ENCODE assay signal across 8 mouse cellular contexts in genomic region chr2:6273392-6273845, GRCm38 (mm10). TPM values are rescaled to one million over a fixed set of nuclear protein-coding genes. Genes with fewer than 3 reads are reported as not detected.
DNase-seq lines count a peak whose midpoint lies in the region; ATAC-seq and TF ChIP-seq lines count a peak whose summit lies in the region.

No protein-coding gene starts in this region.

- H3K27ac ChIP-seq in hindbrain, embryonic 15.5 days (replicated peaks) = 0 out of 2 replicates have a peak overlapping the region, but pooled peaks have one; percentile 27
- no peak overlapping the region for H3K27ac ChIP-seq in hindbrain, embryonic 16.5 days (ENCODE audit: low read depth, low read length)
- no peak overlapping the region; the same call in 1 of the 2 replicates for H3K27ac ChIP-seq in ES-E14 (ENCODE audit: insufficient read depth, low read depth, low read length, poor library complexity, severe bottlenecking)

- in situ Hi-C loops in ES-E14 (cut with MboI; ENCODE audit: low sequenced_read_pairs in 2 of 2, unreplicated experiment in 2 of 2) = no loop called here

- no peaks in the 10 kb centered on the region for H3K27me3 ChIP-seq in hindbrain, embryonic 15.5 days
- H3K27me3 ChIP-seq in hindbrain, embryonic 16.5 days (replicated peaks; ENCODE audit: control insufficient read depth, insufficient read depth, low read length) = no peaks in the 10 kb centered on the region

- no peak for DNase-seq in ES-E14 (ENCODE audit: low read depth, low spot score)
- peak; percentile 45 for DNase-seq in embryo, embryonic 10.5 days (ENCODE audit: low spot score)
- DNase-seq in kidney, postnatal 10 days = peak; percentile 24
- DNase-seq in adrenal gland, adult 8-10 months = no peak
- DNase-seq in cerebellum, adult 11-12 months = no peak

- 0 out of 2 replicates have a peak, but pooled peaks have one; percentile 23 for ATAC-seq in hindbrain, embryonic 15.5 days (ENCODE audit: low FRiP score, low read depth)
- no peak for ATAC-seq in hindbrain, embryonic 16.5 days
- ATAC-seq in megakaryocyte, adult 5-6 weeks (ENCODE audit: poor library complexity, severe bottlenecking) = peak; percentile 94

- WGBS in hindbrain, embryonic 15.5 days = 51% methylated on average over 10 of the region's 10 CpGs
- WGBS in hindbrain, embryonic 16.5 days = 53% methylated on average over 10 of the region's 10 CpGs

- no peaks in the 10 kb centered on the region for H3K9me3 ChIP-seq in hindbrain, embryonic 15.5 days
- no peaks in the 10 kb centered on the region for H3K9me3 ChIP-seq in hindbrain, embryonic 16.5 days (ENCODE audit: control insufficient read depth, low read length)
- H3K9me3 ChIP-seq in ES-E14 (ENCODE audit: control insufficient read depth, insufficient read depth, low read depth, low read length) = no peaks in the 10 kb centered on the region

- H3K4me1 ChIP-seq in hindbrain, embryonic 15.5 days (replicated peaks) = no peaks in the 10 kb centered on the region
- H3K4me1 ChIP-seq in hindbrain, embryonic 16.5 days (ENCODE audit: control insufficient read depth, insufficient read depth, low read depth, low read length) = 0 out of 2 replicates have a peak, but pooled peaks cover 2% of the 10 kb centered on the region
- H3K4me1 ChIP-seq in ES-E14 (ENCODE audit: control insufficient read depth in 2 of 2, insufficient read depth in 2 of 2, low read length in 2 of 2, poor library complexity in 1 of 2) = peaks cover 0 to 4% of the 10 kb centered on the region in 2 experiments; a peak in 1 of 4 replicates

- no peaks in the 10 kb centered on the region for H3K36me3 ChIP-seq in hindbrain, embryonic 15.5 days
- no peaks in the 10 kb centered on the region for H3K36me3 ChIP-seq in hindbrain, embryonic 16.5 days (ENCODE audit: control insufficient read depth, insufficient read depth, low read length)
- no peaks in the 10 kb centered on the region for H3K36me3 ChIP-seq in ES-E14 (ENCODE audit: control insufficient read depth, insufficient read depth, low read length, poor library complexity, severe bottlenecking)

- H3K9ac ChIP-seq in hindbrain, embryonic 15.5 days = no peak overlapping the region
- no peak overlapping the region for H3K9ac ChIP-seq in hindbrain, embryonic 16.5 days (ENCODE audit: low read depth, low read length)
- H3K9ac ChIP-seq in ES-E14 (ENCODE audit: insufficient read depth, low read depth, low read length, poor library complexity, severe bottlenecking) = 0 out of 2 replicates have a peak overlapping the region, but pooled peaks have one; percentile 25

- no peak overlapping the region for H3K4me2 ChIP-seq in hindbrain, embryonic 15.5 days
- H3K4me2 ChIP-seq in hindbrain, embryonic 16.5 days (ENCODE audit: low read length) = no peak overlapping the region

- no peak overlapping the region for H3K4me3 ChIP-seq in hindbrain, embryonic 15.5 days
- no peak overlapping the region for H3K4me3 ChIP-seq in hindbrain, embryonic 16.5 days (ENCODE audit: low read length)
- no peak overlapping the region for H3K4me3 ChIP-seq in ES-E14 (ENCODE audit: insufficient read depth in 1 of 2, low read depth in 1 of 2, low read length in 2 of 2, poor library complexity in 1 of 2, severe bottlenecking in 1 of 2)

TF ChIP-seq in ES-E14, 5 proteins besides CTCF, POLR2A, EP300 and RAD21:
- TF ChIP-seq HCFC1 (IDR thresholded peaks at IDR 0.05; ENCODE audit: borderline replicate concordance, insufficient read depth, low read length) (no peak), ZNF384 (IDR thresholded peaks at IDR 0.05; ENCODE audit: low read depth, low read length) (no peak), ZC3H11A (IDR thresholded peaks at IDR 0.05; ENCODE audit: borderline replicate concordance, low read depth, low read length) (no peak), MAFK (IDR thresholded peaks at IDR 0.05; ENCODE audit: insufficient read depth, low read depth, low read length) (no peak), CHD2 (IDR thresholded peaks at IDR 0.05; ENCODE audit: low read depth, low read length) (no peak)

RNA-seq across cellular contexts. Expression of gene Usp6nl, which starts 49.0 kb away (rescaled TPM):
- polyA plus RNA-seq in hindbrain, embryonic 15.5 days (2015; fragmentation: Nextera tagmentation; extraction: Ambion mirVana) = 6.6 and 6.8 TPM in 2 replicates
- polyA plus RNA-seq in hindbrain, embryonic 16.5 days (2015; fragmentation: Nextera tagmentation; extraction: Ambion mirVana) = 6.0 and 6.2 TPM in 2 replicates
- total RNA-seq in ES-E14 (2012; rRNA removed) = 9.1 and 11.2 TPM in 2 replicates
- total RNA-seq in megakaryocyte, adult 5-6 weeks (2015) = 7.3 and 8.2 TPM in 2 replicates
- total RNA-seq in megakaryocyte, adult 5-6 weeks (2017) = 6.1 and 7.2 TPM in 2 replicates
- total RNA-seq in adrenal gland, adult 8-10 months (2022) = 10 to 100 TPM; 31.7 to 41.4 (median 35.1) TPM

Comparison
In these comparisons a context has a peak if more than half of its experiments do, and no peak if none do; other contexts are left out.
1. DNase-seq: peak in embryo, embryonic 10.5 days (single experiment) and kidney, postnatal 10 days (single experiment); none in ES-E14 (single experiment), adrenal gland, adult 8-10 months (single experiment) and cerebellum, adult 11-12 months (single experiment).